Mouse (Mus musculus): ENCODE results near the gene Slc34a1.

DNA sequence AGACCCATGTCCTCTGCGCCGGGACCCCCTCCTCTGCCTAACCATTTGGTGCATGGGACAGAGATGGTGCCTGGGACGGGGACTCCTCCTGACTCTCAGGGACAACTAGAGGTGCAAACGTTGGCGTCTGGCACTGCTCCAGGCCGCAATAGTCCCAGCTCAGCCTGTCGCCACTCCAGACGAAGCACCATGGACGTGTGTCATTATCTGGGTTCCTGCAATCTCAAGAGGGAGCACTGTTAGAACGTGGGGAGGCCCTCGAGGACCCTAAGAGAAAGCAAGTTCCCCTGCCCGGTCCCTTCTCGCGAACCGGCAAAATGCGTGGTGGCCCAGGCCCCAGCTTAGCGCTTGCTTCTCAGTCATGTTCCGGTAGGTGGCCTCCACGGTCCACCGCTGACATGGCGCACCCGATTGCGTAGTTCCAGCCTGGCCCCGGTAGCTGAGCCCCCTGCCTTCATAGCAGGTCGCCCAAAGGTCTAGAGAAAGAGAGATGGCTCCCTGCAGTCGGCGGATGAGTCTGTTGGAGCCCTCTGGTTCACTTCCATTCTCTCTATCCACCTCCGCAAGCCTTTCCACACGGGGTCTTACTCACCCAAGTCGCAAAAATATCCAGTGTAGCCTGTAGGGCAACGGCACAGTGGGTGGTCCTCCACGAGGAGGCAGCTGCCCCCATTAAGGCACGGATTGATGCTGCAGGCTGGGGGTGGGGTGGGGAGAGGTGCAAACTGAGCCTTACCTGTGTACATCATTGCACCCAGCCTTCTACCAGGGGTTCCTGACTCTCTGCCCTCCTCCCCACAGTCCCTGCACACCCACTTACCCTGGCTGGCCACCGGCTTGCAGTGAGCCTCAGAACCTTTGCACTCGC lies 23.2 kb downstream of the Slc34a1 start:
- TF ChIP-seq CTCF (conservative IDR thresholded peaks at IDR 0.05; ENCODE audit: insufficient read depth, insufficient read length, low read depth, low read length): peak; percentile 82
- TF ChIP-seq POLR2A (IDR thresholded peaks at IDR 0.05; ENCODE audit: low read depth, low read length): no peak

All from kidney, adult 2 months (tissue).